In genomic region chr2:132652476-132652875, GRCm38 (mm10) we compare ENCODE assay signal across 8 mouse cellular contexts. TPM values are rescaled to one million over a fixed set of nuclear protein-coding genes. Genes with fewer than 3 reads are reported as not detected.
A peak's percentile ranks its signal among the peaks of the same experiment; 100 is the strongest.
DNase-seq lines count a peak whose midpoint lies in the region.
"Had no signal": no experiment of that assay in that cellular context is flagged by ENCODE, and none has a peak within 500 bp of the region (broad histone marks: within the 10 kb centered on the region; RNA-seq: fewer than 3 reads in every experiment).

No protein-coding gene starts in this region.

- DNase-seq in ovary, adult 18-20 months (ENCODE audit: low spot score) = peak; percentile 7
- no peak for DNase-seq in ovary, postnatal 10 days (ENCODE audit: low spot score)
- DNase-seq in embryo, embryonic 9.5 days (ENCODE audit: extremely low spot score) = peak; percentile 22
- DNase-seq in kidney, postnatal 14 days = peak; percentile 53
- no peak for DNase-seq in layer of hippocampus, adult 9-11 months
- no peak for DNase-seq in left cerebral cortex, postnatal 4 days
- DNase-seq in heart, postnatal 10 days = no peak
- DNase-seq: cerebellum, postnatal 14 days had no signal

- intact Hi-C loops in left cerebral cortex, postnatal 4 days (cut with DNase I) = no loop called here
- intact Hi-C loops in heart, postnatal 10 days (cut with DNase I) = no loop called here

RNA-seq across cellular contexts. Expression of gene Shld1, which starts 34.3 kb away (rescaled TPM):
- total RNA-seq in left cerebral cortex, postnatal 4 days (2021) = 1 to 10 TPM; 8.1 to 9.8 TPM
- 10 to 100 TPM in 1 of 2 experiments, 1 to 10 TPM in 1; 8.7 to 18.3 TPM for total RNA-seq in heart, postnatal 10 days (2021)

Comparison
In these comparisons a context has a peak if more than half of its experiments do, and no peak if none do; other contexts are left out.
1. DNase-seq: peak in ovary, adult 18-20 months (single experiment), embryo, embryonic 9.5 days (single experiment) and kidney, postnatal 14 days (single experiment); none in ovary, postnatal 10 days (single experiment), layer of hippocampus, adult 9-11 months (single experiment), left cerebral cortex, postnatal 4 days (single experiment) and heart, postnatal 10 days (0 of 2).